Mouse (Mus musculus): ENCODE measurements around the gene Samd10. TPM values are rescaled to one million over a fixed set of nuclear protein-coding genes. Genes with fewer than 3 reads are reported as not detected.

Gene Samd10
- polyA plus RNA-seq, 1 experiment = 61.7 TPM

- Histone ChIP-seq H3K27me3 (ENCODE audit: control insufficient read depth, insufficient read depth, low read length) (no peaks in the 10 kb centered on the region), H3K4me3 (ENCODE audit: control insufficient read depth, low read depth, low read length) (no peak overlapping the region), H3K27ac (ENCODE audit: control insufficient read depth, insufficient read depth, low read depth, low read length) (no peak overlapping the region), H3K4me1 (ENCODE audit: control insufficient read depth, insufficient read depth, low read length) (no peaks in the 10 kb centered on the region), H3K36me3 (ENCODE audit: control insufficient read depth, insufficient read depth, low read length) (no peaks in the 10 kb centered on the region; the same call in 1 of the 2 replicates)
- TF ChIP-seq POLR2A (IDR thresholded peaks at IDR 0.05; ENCODE audit: control insufficient read depth, low read depth, low read length) = no peak
- no peak for TF ChIP-seq CTCF (IDR thresholded peaks at IDR 0.05; ENCODE audit: control insufficient read depth, insufficient read depth, insufficient replicate concordance, low read depth, low read length)
Measured at GRCm38 (mm10) chr2:181623401-181623800, 24.4 kb upstream of the Samd10 start.

GRCm38 (mm10) chr2:181618761-181619495, 19.9 kb upstream of the Samd10 start:
- H3K27ac ChIP-seq (ENCODE audit: control insufficient read depth, insufficient read depth, low read depth, low read length) = no peak overlapping the region
- H3K27me3 ChIP-seq (ENCODE audit: control insufficient read depth, insufficient read depth, low read length) = no peaks in the 10 kb centered on the region
- H3K4me1 ChIP-seq (ENCODE audit: control insufficient read depth, insufficient read depth, low read length) = no peaks in the 10 kb centered on the region
- TF ChIP-seq POLR2A (IDR thresholded peaks at IDR 0.05; ENCODE audit: control insufficient read depth, low read depth, low read length) (no peak), CTCF (IDR thresholded peaks at IDR 0.05; ENCODE audit: control insufficient read depth, insufficient read depth, insufficient replicate concordance, low read depth, low read length) (no peak)
- no peak overlapping the region for H3K4me3 ChIP-seq (ENCODE audit: control insufficient read depth, low read depth, low read length)
- no peaks in the 10 kb centered on the region for H3K36me3 ChIP-seq (ENCODE audit: control insufficient read depth, insufficient read depth, low read length)

- Histone ChIP-seq H3K4me3 (ENCODE audit: control insufficient read depth, low read depth, low read length) (no peak overlapping the region), H3K27ac (ENCODE audit: control insufficient read depth, insufficient read depth, low read depth, low read length) (no peak overlapping the region), H3K4me1 (ENCODE audit: control insufficient read depth, insufficient read depth, low read length) (peaks cover 19% of the 10 kb centered on the region), H3K27me3 (ENCODE audit: control insufficient read depth, insufficient read depth, low read length) (no peaks in the 10 kb centered on the region), H3K36me3 (ENCODE audit: control insufficient read depth, insufficient read depth, low read length) (no peaks in the 10 kb centered on the region)
- TF ChIP-seq CTCF (IDR thresholded peaks at IDR 0.05; ENCODE audit: control insufficient read depth, insufficient read depth, insufficient replicate concordance, low read depth, low read length) = no peak
- TF ChIP-seq POLR2A (IDR thresholded peaks at IDR 0.05; ENCODE audit: control insufficient read depth, low read depth, low read length) = no peak
Measured at GRCm38 (mm10) chr2:181602367-181602766, 3.4 kb upstream of the Samd10 start.

GRCm38 (mm10) chr2:181601751-181602145, 2.7 kb upstream of the Samd10 start:
- TF ChIP-seq CTCF (IDR thresholded peaks at IDR 0.05; ENCODE audit: control insufficient read depth, insufficient read depth, insufficient replicate concordance, low read depth, low read length) = no peak
- TF ChIP-seq POLR2A (IDR thresholded peaks at IDR 0.05; ENCODE audit: control insufficient read depth, low read depth, low read length) = no peak
- Histone ChIP-seq H3K4me1 (ENCODE audit: control insufficient read depth, insufficient read depth, low read length) (peaks cover 19% of the 10 kb centered on the region), H3K36me3 (ENCODE audit: control insufficient read depth, insufficient read depth, low read length) (no peaks in the 10 kb centered on the region), H3K4me3 (ENCODE audit: control insufficient read depth, low read depth, low read length) (peak overlapping the region; percentile 90), H3K27me3 (ENCODE audit: control insufficient read depth, insufficient read depth, low read length) (no peaks in the 10 kb centered on the region), H3K27ac (ENCODE audit: control insufficient read depth, insufficient read depth, low read depth, low read length) (no peak overlapping the region)

- no peaks in the 10 kb centered on the region for H3K27me3 ChIP-seq (ENCODE audit: control insufficient read depth, insufficient read depth, low read length)
- TF ChIP-seq POLR2A (IDR thresholded peaks at IDR 0.05; ENCODE audit: control insufficient read depth, low read depth, low read length) (peak; percentile 93), CTCF (IDR thresholded peaks at IDR 0.05; ENCODE audit: control insufficient read depth, insufficient read depth, insufficient replicate concordance, low read depth, low read length) (0 out of 2 replicates have a peak, but pooled peaks have one; percentile 16)
Measured at GRCm38 (mm10) chr2:181600828-181601750, 2.1 kb upstream of the Samd10 start.

GRCm38 (mm10) chr2:181600226-181600758, 1.3 kb upstream of the Samd10 start:
- TF ChIP-seq POLR2A (IDR thresholded peaks at IDR 0.05; ENCODE audit: control insufficient read depth, low read depth, low read length) (no peak), CTCF (IDR thresholded peaks at IDR 0.05; ENCODE audit: control insufficient read depth, insufficient read depth, insufficient replicate concordance, low read depth, low read length) (no peak)
- H3K27me3 ChIP-seq (ENCODE audit: control insufficient read depth, insufficient read depth, low read length) = no peaks in the 10 kb centered on the region
- peaks cover 2% of the 10 kb centered on the region for H3K36me3 ChIP-seq (ENCODE audit: control insufficient read depth, insufficient read depth, low read length)
- H3K27ac ChIP-seq (ENCODE audit: control insufficient read depth, insufficient read depth, low read depth, low read length) = peak overlapping the region; percentile 80
- peak overlapping the region; percentile 90 for H3K4me3 ChIP-seq (ENCODE audit: control insufficient read depth, low read depth, low read length)
- H3K4me1 ChIP-seq (ENCODE audit: control insufficient read depth, insufficient read depth, low read length) = peaks cover 21% of the 10 kb centered on the region

More at GRCm38 (mm10) chr2:181600828-181601750, 2.1 kb upstream of the Samd10 start:
- H3K27ac ChIP-seq (ENCODE audit: control insufficient read depth, insufficient read depth, low read depth, low read length) = peak overlapping the region; percentile 80
- H3K4me3 ChIP-seq (ENCODE audit: control insufficient read depth, low read depth, low read length) = peak overlapping the region; percentile 90
- H3K36me3 ChIP-seq (ENCODE audit: control insufficient read depth, insufficient read depth, low read length) = peaks cover 2% of the 10 kb centered on the region
- H3K4me1 ChIP-seq (ENCODE audit: control insufficient read depth, insufficient read depth, low read length) = peaks cover 21% of the 10 kb centered on the region

Measured in testis, adult 2 months (tissue).